Mouse (Mus musculus): ENCODE results near the gene Xrcc3. TPM values are rescaled to one million over a fixed set of nuclear protein-coding genes. Genes with fewer than 3 reads are reported as not detected.

The Xrcc3 gene
- polyA plus RNA-seq, 1 experiment from 2014 or later = 16.7 TPM

DNA sequence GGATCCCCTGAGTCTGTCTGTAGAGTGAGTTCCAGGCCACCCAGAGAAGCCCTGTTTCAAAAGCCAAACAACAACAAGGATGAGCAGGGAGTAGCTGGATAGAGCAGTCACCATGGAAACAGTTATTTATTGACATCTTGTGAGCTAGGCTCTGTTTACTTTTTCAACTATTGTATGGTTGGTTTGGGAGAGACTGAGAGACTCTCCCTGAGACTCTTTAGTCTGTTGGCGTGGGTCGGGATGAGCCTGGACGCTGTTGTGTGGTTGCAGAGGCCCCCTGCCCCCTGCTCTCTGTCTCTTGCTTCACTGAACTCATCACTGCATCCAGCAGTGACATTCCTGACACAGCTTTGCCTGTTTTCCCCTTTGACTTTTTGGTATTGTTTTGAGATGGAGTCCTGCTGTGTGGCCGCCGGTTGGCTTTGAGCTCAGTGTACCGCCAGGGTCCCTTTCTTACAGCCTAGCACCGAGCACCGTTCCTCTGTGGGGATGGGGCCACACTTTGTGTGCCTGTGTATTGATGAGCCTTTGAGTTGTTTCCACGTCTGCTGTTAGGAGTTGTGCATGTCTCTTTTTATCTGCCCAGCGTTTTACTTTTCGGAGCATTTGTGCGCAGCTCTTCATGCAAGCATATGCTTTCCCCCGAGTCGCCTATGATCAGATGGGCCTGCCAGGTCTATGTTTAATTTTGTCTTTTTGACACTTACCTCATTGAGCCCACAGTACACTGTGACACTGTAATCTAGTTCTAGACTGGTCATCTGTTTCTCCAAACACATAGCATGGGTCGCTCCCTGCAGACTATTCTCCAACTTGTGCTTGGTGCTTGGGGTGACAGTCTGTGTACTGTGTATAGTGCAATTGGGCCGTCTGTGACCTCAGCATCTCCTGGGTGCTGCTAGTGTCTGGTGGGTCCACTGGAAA lies 47.1 kb downstream of the Xrcc3 start:
- Histone ChIP-seq H3K27ac (peak overlapping the region; percentile 67), H3K36me3 (replicated peaks) (peaks cover 56% of the 10 kb centered on the region), H3K4me1 (peaks cover 58% of the 10 kb centered on the region), H3K9me3 (no peaks in the 10 kb centered on the region), H3K27me3 (ENCODE audit: poor library complexity, severe bottlenecking) (no peaks in the 10 kb centered on the region), H3K4me3 (peak overlapping the region; percentile 34)
- peak; percentile 61 for DNase-seq (ENCODE audit: extremely low spot score, low spot score)
- 33% methylated on average over 16 of the region's 16 CpGs for WGBS

DNA sequence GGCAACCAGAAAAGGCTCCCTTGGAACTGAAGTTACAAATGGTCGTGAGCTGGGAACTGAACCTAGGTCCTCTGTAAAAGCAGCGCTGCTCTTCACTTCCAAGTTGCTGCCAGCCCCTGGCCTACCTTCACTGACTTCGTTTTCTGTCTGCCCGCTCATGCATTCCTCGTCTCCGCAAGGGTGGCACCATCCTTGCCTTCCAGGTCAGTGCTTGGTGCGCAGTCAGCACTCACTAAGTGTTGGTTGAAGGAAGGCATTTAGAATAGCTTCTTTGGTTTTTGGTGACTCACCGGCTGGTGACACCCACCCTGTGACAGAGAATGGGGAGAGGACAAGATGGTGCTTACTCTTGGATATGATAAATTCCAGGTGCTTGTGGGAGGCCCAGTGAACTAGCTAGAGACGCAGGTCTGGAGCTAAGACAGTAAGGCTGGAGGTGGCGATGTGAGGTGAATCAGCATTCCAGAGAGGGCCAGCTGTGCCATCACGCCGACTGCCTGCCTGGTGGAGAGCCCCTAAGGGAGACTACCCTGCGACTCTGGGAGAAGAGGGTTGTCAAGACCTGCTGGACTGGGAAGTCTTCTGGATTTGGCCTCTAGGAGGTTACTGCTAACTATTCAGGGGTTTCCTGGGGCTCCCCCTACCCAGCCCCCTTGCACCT lies 50.9 kb downstream of the Xrcc3 start:
- peaks cover 35% of the 10 kb centered on the region for H3K36me3 ChIP-seq (replicated peaks)
- DNase-seq (ENCODE audit: extremely low spot score, low spot score) = no peak
- no peak overlapping the region for H3K27ac ChIP-seq
- H3K4me3 ChIP-seq = no peak overlapping the region
- no peaks in the 10 kb centered on the region for H3K9me3 ChIP-seq
- WGBS = 97% methylated on average over 13 of the region's 13 CpGs
- H3K4me1 ChIP-seq = peaks cover 79% of the 10 kb centered on the region
- H3K27me3 ChIP-seq (ENCODE audit: poor library complexity, severe bottlenecking) = no peaks in the 10 kb centered on the region

DNA sequence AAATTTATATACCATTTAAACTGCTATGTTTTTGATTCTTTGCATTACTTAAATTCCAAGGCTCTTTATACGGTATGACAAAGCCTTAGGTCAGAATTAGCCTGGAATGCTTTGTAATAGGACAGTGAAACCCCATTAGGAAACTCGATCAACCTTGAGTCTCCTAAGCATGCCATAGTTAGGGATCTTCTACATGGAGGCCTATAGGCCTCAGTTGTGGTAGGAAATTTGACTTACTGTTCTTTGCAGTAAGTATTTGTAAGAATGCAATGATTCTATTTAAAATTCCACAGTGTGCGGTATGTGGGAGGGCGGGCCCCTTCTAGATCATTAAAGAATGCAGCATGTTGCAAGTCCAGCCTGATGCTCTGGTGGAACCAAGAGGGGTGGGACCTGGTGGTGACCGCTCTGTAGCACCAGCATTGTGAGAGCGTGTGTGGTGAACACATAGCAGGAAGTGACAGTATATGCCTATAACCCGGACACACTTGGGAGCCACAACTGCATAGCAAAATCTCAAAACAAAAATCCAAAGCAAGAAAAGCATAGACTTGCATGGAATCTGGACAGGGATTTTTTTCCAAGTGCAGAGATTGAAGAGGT lies 53.3 kb downstream of the Xrcc3 start:
- Histone ChIP-seq H3K27ac (peak overlapping the region; percentile 96; the same call in 1 of the 2 replicates), H3K27me3 (ENCODE audit: poor library complexity, severe bottlenecking) (no peaks in the 10 kb centered on the region), H3K4me1 (peaks cover 64% of the 10 kb centered on the region), H3K36me3 (replicated peaks) (peaks cover 26% of the 10 kb centered on the region), H3K9me3 (no peaks in the 10 kb centered on the region), H3K4me3 (peak overlapping the region; percentile 96)
- DNase-seq (ENCODE audit: extremely low spot score, low spot score) = no peak
- WGBS = 84% methylated on average over 7 of the region's 7 CpGs

DNA sequence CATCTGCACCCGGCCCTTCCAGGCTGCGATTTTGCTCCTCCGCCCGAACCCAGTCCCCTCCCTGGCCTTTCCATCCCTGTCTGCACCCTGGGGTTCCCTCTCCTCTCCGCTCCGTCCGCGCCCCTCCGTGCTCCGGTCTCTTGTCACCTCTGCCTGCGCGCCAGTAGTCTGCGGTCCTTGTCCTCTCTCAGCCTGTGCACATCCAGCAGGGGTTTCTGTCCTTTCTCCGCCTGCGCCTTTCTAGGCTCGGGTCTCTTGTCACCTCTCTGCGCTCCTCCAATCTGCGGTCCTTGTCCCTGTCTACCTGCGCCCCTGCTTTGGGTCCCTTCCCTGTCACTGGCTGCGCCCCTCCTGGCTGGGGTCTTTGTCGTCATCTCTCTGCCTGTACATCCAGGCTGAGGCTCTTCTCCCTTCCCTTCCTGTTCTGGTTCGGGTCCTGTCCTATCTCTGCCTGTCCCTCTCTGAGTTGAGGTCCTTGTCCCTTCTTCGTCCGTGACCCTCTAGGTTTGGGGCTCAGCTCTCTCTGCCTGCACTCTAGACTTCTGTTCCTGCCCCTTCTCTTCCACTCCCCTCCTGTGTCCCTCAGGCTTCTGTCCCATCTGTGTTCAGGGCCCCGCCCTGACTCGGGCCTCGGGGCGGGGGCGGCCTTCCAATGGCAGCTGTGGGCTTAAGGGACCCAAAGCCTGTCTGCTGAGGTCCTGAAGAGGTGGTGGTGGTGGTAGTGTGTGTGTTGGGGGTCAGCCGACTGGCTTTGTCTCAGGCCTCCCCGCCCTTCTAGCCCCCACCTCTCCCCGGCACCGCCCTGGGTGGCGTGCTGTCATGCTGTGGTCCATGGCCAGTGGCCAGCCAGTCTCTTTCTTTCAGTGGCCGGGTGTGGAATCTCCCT lies 54.3 kb downstream of the Xrcc3 start:
- Histone ChIP-seq H3K27me3 (ENCODE audit: poor library complexity, severe bottlenecking) (no peaks in the 10 kb centered on the region), H3K4me3 (peak overlapping the region; percentile 96), H3K4me1 (peaks cover 56% of the 10 kb centered on the region), H3K36me3 (replicated peaks) (peaks cover 26% of the 10 kb centered on the region), H3K9me3 (no peaks in the 10 kb centered on the region), H3K27ac (peak overlapping the region; percentile 96)
- DNase-seq (ENCODE audit: extremely low spot score, low spot score) = peak; percentile 57
- whole genome bisulfite sequencing = 4% methylated on average over 35 of the region's 35 CpGs

DNA sequence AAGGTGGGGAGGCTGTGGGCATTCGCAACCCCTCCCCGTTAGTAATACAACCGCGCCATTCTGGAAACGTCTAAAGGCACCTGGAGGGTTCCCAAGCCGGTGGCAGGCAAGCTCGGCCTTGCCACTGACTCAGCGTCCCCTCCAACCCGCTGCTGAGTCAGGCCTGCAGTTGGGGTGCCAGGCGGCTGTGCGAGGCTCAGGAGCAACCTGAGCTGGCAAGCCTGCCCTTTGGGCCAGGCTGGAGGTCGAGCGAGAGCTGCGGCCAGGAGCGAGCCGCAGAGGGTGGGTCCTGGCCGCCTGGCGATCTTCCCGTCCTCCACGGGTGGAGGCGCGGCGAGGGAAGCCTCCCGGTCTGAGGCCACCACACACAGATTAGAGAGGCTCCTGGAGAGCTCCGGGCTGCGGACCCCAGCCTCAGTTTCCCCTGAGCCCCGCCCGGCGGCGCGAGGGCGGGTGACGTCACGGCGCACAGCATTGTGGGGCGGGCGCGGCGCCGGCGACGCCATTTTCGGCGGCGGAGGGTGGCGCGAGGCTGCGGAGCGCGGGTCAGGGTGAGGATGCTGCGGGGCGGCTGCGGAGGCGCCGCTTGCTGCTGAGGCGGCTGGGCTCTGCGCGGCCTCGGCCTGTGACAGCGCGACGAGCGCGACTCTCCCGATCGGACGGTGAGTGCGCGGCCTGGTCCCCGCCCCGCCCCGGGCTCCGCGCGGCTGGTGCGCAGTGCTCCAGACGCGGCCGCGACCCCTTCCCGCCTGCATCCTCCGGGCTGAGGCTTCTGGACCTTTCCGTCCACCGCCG lies 55.1 kb downstream of the Xrcc3 start, which contains the start of gene Klc1:
Gene Klc1, plus strand, starts transcription at position 469 of the 795 bp plus-strand sequence.
- peak; percentile 74 for DNase-seq (ENCODE audit: extremely low spot score, low spot score)
- Histone ChIP-seq H3K27me3 (ENCODE audit: poor library complexity, severe bottlenecking) (no peaks in the 10 kb centered on the region), H3K27ac (peak within 1 kb of the TSS; percentile 96), H3K9me3 (no peaks in the 10 kb centered on the region), H3K36me3 (replicated peaks) (peaks cover 19% of the 10 kb centered on the region), H3K4me3 (peak within 1 kb of the TSS; percentile 96), H3K4me1 (peaks cover 52% of the 10 kb centered on the region)
- WGBS = under 1% methylated on average over 82 of the region's 85 CpGs

DNA sequence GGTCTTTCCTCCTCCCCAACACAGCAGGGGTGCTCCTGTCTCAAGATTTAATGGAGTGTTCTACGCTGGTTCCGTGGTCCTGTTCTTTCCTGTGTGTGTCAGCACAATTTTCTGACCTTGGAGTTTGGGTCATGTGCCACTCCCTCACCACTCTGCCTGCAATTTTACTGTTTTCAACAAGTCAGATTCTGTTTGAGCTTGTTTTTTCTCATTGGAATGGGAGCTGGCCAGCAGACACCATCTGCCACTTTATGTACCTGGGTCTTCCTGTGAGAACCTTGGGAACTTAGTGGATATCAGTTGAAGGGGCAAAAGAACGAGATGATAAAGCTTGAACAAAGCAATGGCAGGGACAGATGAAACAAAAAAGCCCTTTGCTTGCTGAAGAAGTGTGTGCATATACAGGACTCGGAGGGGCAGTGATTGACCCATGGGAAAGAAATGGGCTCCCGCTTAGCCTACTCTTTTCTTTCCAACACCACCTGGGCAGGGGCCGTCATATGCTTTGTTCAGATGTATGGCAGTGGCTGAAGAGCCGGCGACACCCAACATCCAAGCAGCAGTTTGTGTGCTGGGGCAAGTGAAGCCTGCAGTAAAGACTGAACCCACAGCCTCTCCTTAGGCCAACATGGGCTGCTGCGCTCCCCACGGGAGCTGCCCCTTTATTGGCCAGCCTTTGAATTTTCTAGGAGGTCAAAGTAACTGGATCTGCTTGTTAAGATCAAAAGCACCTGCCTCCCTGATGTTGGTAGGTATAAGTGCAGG lies 55.9 kb downstream of the Xrcc3 start:
- Histone ChIP-seq H3K4me1 (peaks cover 52% of the 10 kb centered on the region), H3K4me3 (peak overlapping the region; percentile 96), H3K36me3 (replicated peaks) (peaks cover 10% of the 10 kb centered on the region), H3K27ac (peak overlapping the region; percentile 96), H3K9me3 (no peaks in the 10 kb centered on the region), H3K27me3 (ENCODE audit: poor library complexity, severe bottlenecking) (no peaks in the 10 kb centered on the region)
- 58% methylated on average over 10 of the region's 10 CpGs for WGBS
- DNase-seq (ENCODE audit: extremely low spot score, low spot score) = no peak

DNA sequence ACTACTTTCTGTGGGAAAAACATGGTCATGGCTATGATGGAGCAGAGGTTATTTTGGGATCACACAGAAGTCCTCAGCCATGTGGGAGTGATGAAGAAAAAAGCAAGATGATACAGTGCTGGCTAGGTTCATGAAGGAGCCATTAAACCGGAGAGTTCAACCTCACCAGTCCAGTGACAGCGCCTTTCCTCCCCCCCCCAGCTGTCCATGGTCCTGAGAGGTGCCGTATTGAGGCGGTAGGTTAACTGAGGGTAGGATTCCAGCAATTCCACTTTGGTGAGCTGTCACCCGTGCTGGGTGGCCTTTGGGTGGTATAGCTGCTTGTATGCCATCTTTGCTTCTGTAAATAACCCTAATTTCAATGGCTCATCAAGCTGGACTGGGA lies 57.0 kb downstream of the Xrcc3 start:
- no peak overlapping the region for H3K27ac ChIP-seq
- H3K36me3 ChIP-seq (replicated peaks) = no peaks in the 10 kb centered on the region; the same call in 1 of the 2 replicates
- 47% methylated on average over 5 of the region's 5 CpGs for WGBS
- DNase-seq (ENCODE audit: extremely low spot score, low spot score) = no peak
- peaks cover 46% of the 10 kb centered on the region for H3K4me1 ChIP-seq
- H3K4me3 ChIP-seq = no peak overlapping the region
- no peaks in the 10 kb centered on the region for H3K9me3 ChIP-seq
- H3K27me3 ChIP-seq (ENCODE audit: poor library complexity, severe bottlenecking) = no peaks in the 10 kb centered on the region

DNA sequence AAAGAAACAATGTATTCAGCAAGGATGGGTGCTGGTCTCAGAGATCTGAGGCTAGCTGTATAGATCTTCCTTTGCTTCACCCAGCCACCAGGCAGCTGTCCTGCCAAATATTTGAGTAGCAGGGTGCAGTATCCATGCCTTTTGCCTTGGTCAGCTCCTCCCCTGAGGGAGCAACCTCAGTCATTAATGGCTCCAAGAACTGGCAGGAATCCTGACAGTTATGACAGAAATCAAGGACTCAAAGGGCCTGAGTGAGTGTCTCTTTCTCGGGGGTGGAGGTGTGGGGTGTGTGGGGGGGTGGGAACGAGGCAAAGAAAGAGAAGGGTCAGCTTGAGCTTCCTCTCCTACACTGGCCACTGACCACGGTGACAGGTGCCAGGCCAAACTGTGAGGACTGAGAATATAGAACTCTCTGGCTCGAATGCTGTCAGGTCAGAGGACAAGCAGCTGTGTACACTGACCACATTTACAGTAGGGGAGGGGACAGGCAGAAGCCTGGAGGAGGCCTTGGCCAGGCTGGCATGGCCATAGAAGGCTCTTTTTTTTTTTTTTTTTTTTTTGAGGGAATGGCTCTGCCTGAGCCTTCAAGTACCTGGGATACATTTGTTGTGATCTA lies 57.5 kb downstream of the Xrcc3 start:
- no peaks in the 10 kb centered on the region for H3K36me3 ChIP-seq (replicated peaks)
- WGBS = 73% methylated on average over 4 of the region's 4 CpGs
- DNase-seq (ENCODE audit: extremely low spot score, low spot score) = no peak
- H3K27ac ChIP-seq = no peak overlapping the region
- H3K9me3 ChIP-seq = no peaks in the 10 kb centered on the region
- H3K4me1 ChIP-seq = peaks cover 41% of the 10 kb centered on the region
- H3K4me3 ChIP-seq = no peak overlapping the region
- H3K27me3 ChIP-seq (ENCODE audit: poor library complexity, severe bottlenecking) = no peaks in the 10 kb centered on the region

DNA sequence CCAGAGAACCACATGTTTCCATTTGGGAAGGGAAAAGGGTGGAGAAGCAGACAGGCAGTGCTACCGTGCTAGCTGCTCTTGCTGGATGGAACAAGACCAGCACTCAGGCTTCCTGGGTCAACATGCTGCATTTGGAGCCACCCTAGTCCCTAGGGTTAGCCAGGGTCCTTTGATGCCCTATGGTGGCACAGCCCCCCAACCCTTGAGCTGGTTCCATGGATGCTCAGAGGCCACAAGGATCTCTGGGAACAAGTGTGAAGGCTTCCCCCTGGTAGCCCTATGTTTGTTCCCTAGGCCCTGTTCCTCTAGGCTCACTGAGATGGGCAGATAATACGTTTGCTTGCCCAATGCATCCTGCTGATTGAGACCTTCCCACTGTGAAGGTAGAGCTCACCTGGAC lies 58.4 kb downstream of the Xrcc3 start:
- 62% methylated on average over 2 of the region's 2 CpGs for WGBS
- H3K27ac ChIP-seq = no peak overlapping the region
- DNase-seq (ENCODE audit: extremely low spot score, low spot score) = no peak

DNA sequence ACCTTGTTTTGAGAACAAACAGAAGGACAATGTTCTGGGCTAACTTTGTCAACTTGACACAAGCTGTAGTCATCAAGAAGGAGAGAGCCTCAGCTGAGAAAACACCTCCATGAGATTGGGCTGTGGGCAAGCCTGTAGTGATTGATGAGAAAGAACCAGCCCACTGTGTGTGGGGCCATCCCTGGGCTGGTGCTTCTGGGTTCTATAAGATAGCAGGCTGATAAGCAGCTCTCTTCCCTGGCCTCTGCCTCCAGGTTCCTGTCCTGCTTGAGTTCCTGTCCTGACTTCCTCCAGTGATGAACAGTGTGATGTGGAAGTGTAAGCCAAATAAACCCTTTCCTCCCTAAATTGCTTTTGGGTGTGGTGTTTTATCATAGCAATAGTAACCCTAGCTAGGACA lies 59.0 kb downstream of the Xrcc3 start:
- no peaks in the 10 kb centered on the region for H3K27me3 ChIP-seq (ENCODE audit: poor library complexity, severe bottlenecking)
- no peak for DNase-seq (ENCODE audit: extremely low spot score, low spot score)
- H3K36me3 ChIP-seq (replicated peaks) = no peaks in the 10 kb centered on the region
- peaks cover 27% of the 10 kb centered on the region for H3K4me1 ChIP-seq
- H3K4me3 ChIP-seq = no peak overlapping the region
- H3K27ac ChIP-seq = no peak overlapping the region
- no peaks in the 10 kb centered on the region for H3K9me3 ChIP-seq

More for the DNA sequence above, 58.4 kb downstream of the Xrcc3 start:
- H3K4me3 ChIP-seq = no peak overlapping the region
- H3K36me3 ChIP-seq (replicated peaks) = no peaks in the 10 kb centered on the region
- peaks cover 32% of the 10 kb centered on the region for H3K4me1 ChIP-seq
- no peaks in the 10 kb centered on the region for H3K27me3 ChIP-seq (ENCODE audit: poor library complexity, severe bottlenecking)
- no peaks in the 10 kb centered on the region for H3K9me3 ChIP-seq

DNA sequence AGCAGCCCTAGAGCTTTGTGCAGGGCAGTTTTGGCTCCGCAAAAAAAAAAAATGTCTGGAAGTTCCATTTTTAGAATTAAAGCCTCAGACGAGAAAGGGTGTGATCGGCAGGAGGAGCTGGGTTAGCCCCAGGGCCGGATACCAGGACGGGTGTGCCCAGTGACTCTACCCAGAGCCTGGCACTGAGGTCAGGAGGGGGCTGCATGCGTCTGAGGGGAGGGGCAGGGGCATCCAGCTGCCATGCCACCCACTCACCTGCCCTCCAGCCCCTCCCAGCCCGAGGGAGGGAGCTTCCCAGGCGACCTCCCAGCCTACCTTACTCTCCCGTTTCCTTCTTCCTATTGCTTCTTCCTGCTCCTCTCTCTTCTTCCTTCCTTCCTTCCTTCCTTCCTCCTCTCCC lies 60.3 kb downstream of the Xrcc3 start:
- no peak overlapping the region for H3K4me3 ChIP-seq
- 69% methylated on average over 9 of the region's 9 CpGs for WGBS
- H3K4me1 ChIP-seq = peaks cover 13% of the 10 kb centered on the region
- no peak for DNase-seq (ENCODE audit: extremely low spot score, low spot score)
- no peaks in the 10 kb centered on the region for H3K9me3 ChIP-seq
- H3K36me3 ChIP-seq (replicated peaks) = no peaks in the 10 kb centered on the region
- H3K27ac ChIP-seq = no peak overlapping the region
- no peaks in the 10 kb centered on the region for H3K27me3 ChIP-seq (ENCODE audit: poor library complexity, severe bottlenecking)

Data from forebrain, embryonic 10.5 days (tissue).